ENCODE assay signal across 7 mouse cellular contexts in genomic region chr15:82920895-82921515, GRCm38 (mm10).
DNase-seq lines count a peak whose midpoint lies in the region; ATAC-seq lines count a peak whose summit lies in the region.

No protein-coding gene starts in this region.

- WGBS in embryonic facial prominence, embryonic 12.5 days = 5% methylated on average over 13 of the region's 13 CpGs
- WGBS in heart, embryonic 14.5 days = 4% methylated on average over 13 of the region's 13 CpGs
- 8% methylated on average over 13 of the region's 13 CpGs for whole genome bisulfite sequencing in kidney, embryonic 16.5 days
- WGBS in stomach, embryonic 14.5 days = 11% methylated on average over 13 of the region's 13 CpGs

- 0 out of 2 replicates have a peak, but pooled peaks cover 5% of the 10 kb centered on the region for H3K27me3 ChIP-seq in embryonic facial prominence, embryonic 12.5 days
- peaks cover 22% of the 10 kb centered on the region for H3K27me3 ChIP-seq in heart, embryonic 14.5 days (ENCODE audit: control insufficient read depth, insufficient read depth, low read length)
- H3K27me3 ChIP-seq in kidney, embryonic 16.5 days (ENCODE audit: insufficient read depth, low read length) = peaks cover 16% of the 10 kb centered on the region; the same call in 1 of the 2 replicates
- H3K27me3 ChIP-seq in stomach, embryonic 14.5 days (ENCODE audit: control insufficient read depth, insufficient read depth, low read length) = no peaks in the 10 kb centered on the region

- no peaks in the 10 kb centered on the region for H3K36me3 ChIP-seq in embryonic facial prominence, embryonic 12.5 days
- no peaks in the 10 kb centered on the region for H3K36me3 ChIP-seq in heart, embryonic 14.5 days (ENCODE audit: control insufficient read depth, insufficient read depth, low read length)
- H3K36me3 ChIP-seq in kidney, embryonic 16.5 days (ENCODE audit: insufficient read depth, low read length) = no peaks in the 10 kb centered on the region
- H3K36me3 ChIP-seq in stomach, embryonic 14.5 days (ENCODE audit: control insufficient read depth, insufficient read depth, low read length) = no peaks in the 10 kb centered on the region

- no peak overlapping the region for H3K4me3 ChIP-seq in embryonic facial prominence, embryonic 12.5 days
- peak overlapping the region; percentile 14 to 21 for H3K4me3 ChIP-seq in heart, embryonic 14.5 days (ENCODE audit: control insufficient read depth in 1 of 2, insufficient read depth in 1 of 2, low read depth in 1 of 2, low read length in 2 of 2)
- no peak overlapping the region; the same call in 1 of the 2 replicates for H3K4me3 ChIP-seq in kidney, embryonic 16.5 days (ENCODE audit: low read length)
- H3K4me3 ChIP-seq in stomach, embryonic 14.5 days (ENCODE audit: low read depth, low read length) = no peak overlapping the region

- H3K9ac ChIP-seq in embryonic facial prominence, embryonic 12.5 days = no peak overlapping the region
- H3K9ac ChIP-seq in heart, embryonic 14.5 days (ENCODE audit: low read length) = no peak overlapping the region
- H3K9ac ChIP-seq in kidney, embryonic 16.5 days (replicated peaks; ENCODE audit: low read length) = no peak overlapping the region
- H3K9ac ChIP-seq in stomach, embryonic 14.5 days (replicated peaks; ENCODE audit: low read depth, low read length) = no peak overlapping the region

- peaks cover 77% of the 10 kb centered on the region for H3K4me1 ChIP-seq in embryonic facial prominence, embryonic 12.5 days
- peaks cover 45 to 60% of the 10 kb centered on the region in 2 experiments for H3K4me1 ChIP-seq in heart, embryonic 14.5 days (ENCODE audit: control insufficient read depth in 2 of 2, insufficient read depth in 2 of 2, low read length in 2 of 2)
- peaks cover 64% of the 10 kb centered on the region for H3K4me1 ChIP-seq in kidney, embryonic 16.5 days (ENCODE audit: insufficient read depth, low read length)
- H3K4me1 ChIP-seq in stomach, embryonic 14.5 days (ENCODE audit: control insufficient read depth, insufficient read depth, low read length) = peaks cover 64% of the 10 kb centered on the region

- peak; percentile 86 for DNase-seq in adipocyte (ENCODE audit: low spot score)
- DNase-seq in lung, postnatal 36 days = peak; percentile 71
- no peak for DNase-seq in left cerebral cortex, adult 18-20 months (ENCODE audit: low spot score in 2 of 2)

- peak overlapping the region; percentile 18 for H3K4me2 ChIP-seq in embryonic facial prominence, embryonic 12.5 days (replicated peaks)
- H3K4me2 ChIP-seq in heart, embryonic 14.5 days (ENCODE audit: low read length) = peak overlapping the region; percentile 61
- H3K4me2 ChIP-seq in kidney, embryonic 16.5 days (replicated peaks; ENCODE audit: low read depth, low read length) = peak overlapping the region; percentile 39
- H3K4me2 ChIP-seq in stomach, embryonic 14.5 days (replicated peaks; ENCODE audit: low read depth, low read length) = peak overlapping the region; percentile 16; the same call in 1 of the 2 replicates

- no peak overlapping the region for H3K27ac ChIP-seq in embryonic facial prominence, embryonic 12.5 days
- no peak overlapping the region for H3K27ac ChIP-seq in heart, embryonic 14.5 days (replicated peaks in 1 of 2; ENCODE audit: control insufficient read depth in 1 of 2, insufficient read depth in 1 of 2, low read depth in 2 of 2, low read length in 2 of 2)
- H3K27ac ChIP-seq in kidney, embryonic 16.5 days (ENCODE audit: low read length) = no peak overlapping the region
- H3K27ac ChIP-seq in stomach, embryonic 14.5 days (ENCODE audit: low read length) = no peak overlapping the region

- ATAC-seq in embryonic facial prominence, embryonic 12.5 days (ENCODE audit: insufficient number of reproducible peaks, insufficient read depth, low FRiP score, low TSS enrichment) = no peak
- peak; percentile 25; the same call in 1 of the 2 replicates for ATAC-seq in heart, embryonic 14.5 days (ENCODE audit: insufficient number of reproducible peaks, insufficient read depth, low FRiP score, low read depth)
- peak; percentile 60 for ATAC-seq in kidney, embryonic 16.5 days (ENCODE audit: low FRiP score, low TSS enrichment)
- ATAC-seq in stomach, embryonic 14.5 days (ENCODE audit: insufficient number of reproducible peaks, insufficient read depth, low FRiP score, low read depth) = peak; percentile 46; the same call in 1 of the 2 replicates

- H3K9me3 ChIP-seq in embryonic facial prominence, embryonic 12.5 days = no peaks in the 10 kb centered on the region
- H3K9me3 ChIP-seq in heart, embryonic 14.5 days (ENCODE audit: control insufficient read depth, low read length) = no peaks in the 10 kb centered on the region
- H3K9me3 ChIP-seq in kidney, embryonic 16.5 days (ENCODE audit: low read length) = no peaks in the 10 kb centered on the region
- no peaks in the 10 kb centered on the region for H3K9me3 ChIP-seq in stomach, embryonic 14.5 days (ENCODE audit: control insufficient read depth, low read depth, low read length)

Comparison
In these comparisons a context has a peak if more than half of its experiments do, and no peak if none do; other contexts are left out.
1. DNase-seq: peak in adipocyte (single experiment) and lung, postnatal 36 days (single experiment); none in left cerebral cortex, adult 18-20 months (0 of 2).
2. H3K4me3 ChIP-seq: peak in heart, embryonic 14.5 days (2 of 2); none in embryonic facial prominence, embryonic 12.5 days (single experiment), kidney, embryonic 16.5 days (single experiment) and stomach, embryonic 14.5 days (single experiment).
3. Peak in every context shown above with its lines, with median percentiles within 50 percentile points of each other: H3K4me2 ChIP-seq.